Mouse (Mus musculus) right cerebral cortex, adult 2 months (tissue): ENCODE measurements at regions not wholly inside any gene's neighbourhood (a gene's known extent, or its start where the extent isn't known, plus 50 kb on each side); places are given as distances from the start of the nearest gene placed in this dataset.

Experiments
- DNase-seq, 2 experiments: peaks; one replicate each; pipeline ENCODE4 v3.0.0; 2021 to 2022; ENCODE audit warnings: low spot score in 2 of 2

DNA sequence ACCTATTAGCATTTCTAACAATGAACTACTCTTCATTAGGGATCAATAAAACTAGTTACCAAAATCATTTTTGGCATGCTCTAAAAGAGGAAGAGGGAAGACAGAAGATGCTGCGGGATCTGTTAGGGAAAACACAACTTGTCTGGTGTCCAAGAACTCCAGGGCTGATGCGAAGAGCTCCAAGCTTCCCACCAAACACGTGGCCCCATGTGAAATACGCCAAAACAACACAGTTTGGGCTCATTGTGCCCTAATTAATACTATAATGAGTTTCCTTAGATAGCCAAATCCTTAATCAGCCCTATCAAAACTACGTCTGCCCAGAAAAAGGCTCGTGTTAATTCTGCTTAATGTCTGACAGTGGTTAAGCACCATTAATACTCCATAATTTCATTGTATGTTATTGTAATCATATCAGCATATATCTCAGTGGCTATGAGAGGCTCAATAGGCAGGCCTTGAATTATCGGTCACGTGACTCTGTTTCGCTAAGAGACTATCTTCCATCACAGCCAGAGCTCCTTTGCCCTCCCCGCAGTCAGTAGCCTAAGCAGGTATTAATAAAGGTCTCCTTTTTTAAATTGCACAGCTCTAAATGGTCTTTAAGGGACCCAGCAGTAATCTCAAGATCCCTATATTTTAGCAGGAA, 223.6 kb upstream of the Pou3f3 start:
- no peak for DNase-seq

DNA sequence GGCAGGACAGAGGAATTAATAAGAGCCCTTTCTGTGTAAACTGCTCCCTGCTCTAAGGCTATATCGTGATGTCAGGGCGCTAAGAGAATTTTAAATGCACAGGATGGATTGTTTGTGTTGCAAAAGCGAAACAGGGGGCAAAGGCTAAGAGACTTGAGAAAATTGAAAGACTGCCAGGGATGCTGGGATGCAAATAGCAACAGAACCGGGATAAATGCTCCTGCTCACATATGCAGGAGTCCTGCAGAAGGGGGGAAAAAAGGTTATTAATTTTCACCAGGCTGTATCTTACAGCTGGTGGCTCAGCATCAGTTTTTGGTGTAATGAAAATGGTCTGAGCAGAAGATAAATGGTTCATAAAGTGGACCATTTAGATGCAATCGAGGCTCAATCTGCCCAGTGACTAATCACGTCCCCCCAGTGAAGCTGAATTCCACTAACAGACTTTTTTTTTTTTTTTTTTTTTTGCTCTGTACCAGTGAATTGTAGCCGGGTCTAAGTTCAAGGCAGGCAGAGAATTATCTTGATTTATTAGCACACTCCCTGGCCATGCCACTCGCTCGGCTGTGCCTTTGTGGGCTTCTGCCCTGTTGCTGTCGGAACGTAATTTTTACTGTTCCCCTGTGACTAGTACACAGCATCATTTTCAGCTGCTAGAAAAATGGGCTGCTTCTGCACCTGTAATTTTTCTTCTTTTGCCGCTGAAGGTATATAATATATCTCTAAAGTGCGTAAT, 222.9 kb upstream of the Pou3f3 start:
- no peak for DNase-seq

DNA sequence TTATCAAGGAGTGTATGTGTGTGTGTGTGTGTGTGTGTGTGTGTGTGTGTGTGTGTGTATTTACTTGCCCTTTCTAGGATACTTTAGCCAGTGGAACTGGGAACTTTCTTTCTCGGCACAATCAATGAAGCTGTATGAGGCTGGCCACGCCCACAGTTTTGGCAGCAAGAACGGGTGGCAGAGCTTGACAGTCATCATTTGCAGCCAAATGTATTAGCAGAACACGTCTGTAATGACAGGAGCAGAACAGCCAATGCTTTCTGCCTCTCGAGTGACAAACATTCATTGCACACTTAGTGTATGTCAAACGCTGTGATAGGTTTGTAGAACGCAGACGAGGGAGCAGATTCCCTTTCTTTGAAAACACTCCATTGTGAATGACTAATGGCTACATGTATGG, 221.4 kb upstream of the Pou3f3 start:
- DNase-seq = no peak

DNA sequence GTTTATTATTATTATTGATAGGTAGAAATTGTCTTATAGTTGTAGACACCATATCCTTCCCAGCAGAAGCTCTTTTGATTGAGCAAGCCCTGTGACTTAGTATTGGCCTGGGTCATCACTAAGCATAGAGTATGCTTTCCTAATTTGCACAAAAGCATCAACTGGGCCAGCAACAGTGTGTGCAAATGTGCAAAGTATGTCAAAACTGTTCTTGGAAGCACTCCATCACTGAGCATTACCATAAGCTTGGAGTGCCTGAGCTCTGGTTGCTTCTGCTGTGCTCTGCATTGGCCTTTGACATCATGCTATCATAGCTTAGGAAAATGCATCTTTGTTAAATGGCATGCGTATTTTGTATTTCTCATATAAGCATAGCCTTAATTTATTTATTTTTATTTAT, 220.7 kb upstream of the Pou3f3 start:
- DNase-seq = no peak

DNA sequence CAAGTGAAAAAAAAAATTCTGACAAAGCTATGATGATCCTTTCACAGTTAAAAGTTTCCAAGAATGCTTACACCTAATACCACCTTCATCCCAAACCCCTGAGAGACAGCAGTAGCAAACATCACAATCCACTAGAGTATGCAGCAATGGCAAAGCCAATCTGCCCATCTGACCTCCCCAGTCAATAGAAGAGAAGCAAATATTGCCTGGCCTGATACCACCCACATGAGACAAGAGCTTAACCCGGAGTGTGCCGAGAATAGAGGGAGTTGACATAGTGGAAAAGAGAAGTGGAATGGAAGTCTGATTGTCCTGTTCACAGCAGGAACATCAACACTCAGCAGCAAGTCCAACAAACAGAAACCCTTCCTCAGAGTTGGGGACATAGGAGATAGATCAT, 219.9 kb upstream of the Pou3f3 start:
- no peak for DNase-seq

DNA sequence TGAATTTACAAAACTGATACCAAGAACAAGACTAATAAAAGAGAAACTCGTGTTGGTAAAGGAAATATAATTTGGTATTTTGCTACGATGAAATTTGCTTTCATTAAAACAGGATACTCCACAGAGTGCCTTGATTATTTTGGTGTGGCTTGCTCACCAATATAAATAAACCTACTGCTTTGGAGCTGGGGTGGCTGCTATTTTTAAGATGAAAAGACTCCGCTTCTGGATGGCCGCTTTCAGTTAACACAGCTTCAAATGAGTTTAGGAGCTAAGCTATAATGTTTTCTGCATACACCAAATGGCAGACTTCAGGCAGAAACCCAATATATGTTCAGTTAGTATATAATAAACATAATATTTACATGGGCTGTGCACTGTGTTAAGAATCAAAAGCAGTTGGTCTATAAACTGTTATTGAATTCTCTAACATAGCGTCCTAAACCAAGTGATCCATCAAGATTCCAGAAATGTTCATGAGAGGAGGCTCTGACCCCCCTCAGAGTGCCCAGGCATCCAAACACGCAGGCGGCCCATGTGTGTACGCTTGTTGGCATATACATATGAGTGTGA, 215.1 kb upstream of the Pou3f3 start:
- DNase-seq = no peak

DNA sequence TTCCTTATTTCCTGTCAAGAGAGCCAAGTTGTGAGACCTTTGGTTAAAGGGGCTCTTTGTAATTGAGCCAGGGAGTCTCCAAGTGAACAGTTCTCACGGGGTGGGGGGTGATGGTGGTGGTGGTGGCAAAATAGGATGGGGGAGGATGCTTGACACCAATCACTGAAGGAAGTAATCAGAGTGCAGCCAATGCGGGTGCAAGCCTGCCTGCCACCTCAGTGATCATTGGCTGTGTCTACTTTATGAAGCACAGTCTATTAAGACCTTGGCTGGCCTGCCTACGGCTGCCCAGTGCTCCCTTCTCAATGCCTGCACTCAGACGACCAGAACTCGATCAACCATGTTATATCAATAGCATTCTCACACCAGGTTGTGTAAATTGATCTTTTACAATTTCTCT, 206.0 kb upstream of the Pou3f3 start:
- DNase-seq = no peak

DNA sequence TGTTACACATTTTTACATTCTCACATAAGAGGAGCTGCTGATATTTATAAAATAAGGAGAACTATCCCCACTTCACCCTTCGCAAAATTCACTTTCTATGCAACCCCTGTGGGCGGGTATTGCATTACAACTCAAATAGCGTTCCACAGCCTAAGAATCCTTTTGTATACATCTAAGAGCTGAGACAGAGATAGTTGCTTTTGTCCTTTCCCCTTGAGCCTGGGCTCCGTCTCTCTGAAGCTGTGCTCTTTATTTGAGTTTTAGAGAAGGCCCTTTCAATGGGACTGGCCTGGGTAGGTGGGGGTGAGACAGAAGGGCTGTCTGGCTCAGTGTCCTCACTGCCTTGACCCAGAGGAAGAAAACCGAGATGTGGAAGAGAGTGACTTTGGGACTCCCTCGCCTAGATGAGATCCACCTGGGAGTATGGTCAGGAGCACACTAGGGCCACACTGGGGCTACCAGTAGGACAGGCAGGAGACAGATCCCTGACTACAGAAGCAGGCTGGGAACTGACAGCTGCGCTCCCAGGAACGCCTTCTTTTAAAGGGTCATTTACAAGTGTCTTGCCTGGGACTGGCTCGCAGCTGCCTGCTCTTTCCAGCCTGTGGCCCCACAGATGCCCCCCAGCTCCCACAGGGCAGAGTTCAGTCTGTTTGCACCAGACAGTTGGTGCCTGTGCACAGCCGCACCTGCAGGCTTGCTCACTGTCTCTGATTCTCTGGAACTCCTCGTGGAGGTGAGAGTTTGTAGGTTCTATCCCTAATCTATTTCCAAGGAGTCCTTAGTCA, 204.5 kb upstream of the Pou3f3 start:
- no peak for DNase-seq

DNA sequence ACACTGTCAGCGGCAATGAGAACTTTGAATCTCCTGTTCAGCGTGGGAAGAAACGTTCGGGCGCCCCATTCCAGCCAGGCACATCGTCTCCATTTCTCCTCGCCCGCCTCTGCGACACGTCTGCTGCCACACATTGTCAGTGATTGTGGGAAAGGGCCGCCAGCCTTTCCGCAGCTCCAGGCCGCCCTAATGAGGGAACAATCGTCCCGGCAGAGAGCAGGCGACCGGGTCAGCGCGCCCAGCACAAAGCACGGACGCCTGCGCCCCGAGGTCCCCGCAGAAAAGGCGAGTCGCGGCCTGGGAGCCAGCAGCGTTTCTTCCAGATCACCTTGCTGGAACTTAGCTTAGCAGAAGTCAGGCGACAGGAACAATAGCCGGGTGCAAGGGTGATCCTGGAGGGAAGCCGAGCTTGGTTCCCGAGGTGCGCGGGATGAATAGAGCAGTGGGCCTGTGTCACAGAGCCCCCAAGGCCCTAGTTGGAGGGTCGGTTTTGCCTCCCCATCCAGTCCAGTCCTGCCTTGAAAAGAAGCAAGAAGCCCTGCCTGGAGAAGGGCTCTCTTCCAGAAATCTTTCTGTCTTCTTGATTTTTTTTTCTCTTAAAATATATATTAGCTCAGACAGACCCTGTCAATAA, 203.8 kb upstream of the Pou3f3 start:
- no peak for DNase-seq

DNA sequence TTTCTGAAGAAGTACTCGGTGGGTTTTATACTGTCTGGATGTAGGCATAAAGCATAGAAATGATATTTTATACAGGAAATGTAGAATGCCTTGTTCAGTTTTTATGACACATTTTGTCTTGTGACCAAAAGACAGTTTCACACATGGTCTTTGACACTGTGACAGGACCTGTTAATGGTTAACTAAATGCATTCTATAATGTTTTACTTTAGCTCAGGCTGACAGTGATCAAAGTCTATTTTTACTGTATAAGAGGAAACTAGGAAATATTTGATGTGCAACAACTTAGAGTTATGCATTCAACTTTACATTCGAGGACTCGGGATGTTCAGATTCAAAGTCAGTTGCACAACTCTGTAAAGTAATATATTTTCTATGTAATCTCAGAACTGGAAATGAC, 199.5 kb upstream of the Pou3f3 start:
- DNase-seq = no peak

DNA sequence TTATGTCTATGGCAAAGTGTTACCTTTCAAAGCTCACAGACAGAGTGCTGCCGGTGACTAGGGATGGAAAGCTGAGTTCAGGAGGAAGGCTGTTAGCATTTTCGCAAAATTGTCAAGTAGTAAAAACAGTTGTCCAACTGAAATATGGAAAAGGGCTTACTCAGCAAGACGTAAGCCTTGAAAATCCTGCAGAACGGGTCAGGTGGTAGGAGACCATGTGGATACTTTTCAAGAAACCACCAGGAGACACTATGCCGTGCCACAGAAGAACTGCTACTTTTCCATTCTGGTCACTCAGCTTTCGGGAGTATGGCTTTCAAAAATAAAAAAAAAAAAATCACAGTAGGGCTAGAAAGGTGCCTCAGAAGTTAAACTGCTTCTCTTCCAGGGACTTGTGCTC, 199.1 kb upstream of the Pou3f3 start:
- no peak for DNase-seq

DNA sequence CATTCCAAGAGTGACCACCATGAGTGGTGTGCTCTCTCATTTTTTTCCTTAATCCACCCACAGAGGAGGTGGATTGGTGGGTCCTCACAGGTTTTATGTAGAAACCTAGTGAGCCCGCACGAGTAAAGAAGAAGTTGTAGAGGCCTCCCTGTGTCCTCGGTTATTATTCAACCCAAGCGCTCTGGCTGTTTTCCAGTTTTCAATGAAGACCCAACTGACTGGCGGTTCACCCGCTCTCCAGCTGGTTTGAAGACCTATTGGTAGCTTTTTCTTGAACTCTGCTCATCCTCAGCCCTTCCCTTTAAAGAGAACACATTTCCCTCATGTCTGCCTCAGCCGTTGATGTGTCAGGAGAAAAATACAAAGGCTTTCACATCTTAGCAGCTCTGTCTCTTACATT, 196.7 kb upstream of the Pou3f3 start:
- no peak for DNase-seq

DNA sequence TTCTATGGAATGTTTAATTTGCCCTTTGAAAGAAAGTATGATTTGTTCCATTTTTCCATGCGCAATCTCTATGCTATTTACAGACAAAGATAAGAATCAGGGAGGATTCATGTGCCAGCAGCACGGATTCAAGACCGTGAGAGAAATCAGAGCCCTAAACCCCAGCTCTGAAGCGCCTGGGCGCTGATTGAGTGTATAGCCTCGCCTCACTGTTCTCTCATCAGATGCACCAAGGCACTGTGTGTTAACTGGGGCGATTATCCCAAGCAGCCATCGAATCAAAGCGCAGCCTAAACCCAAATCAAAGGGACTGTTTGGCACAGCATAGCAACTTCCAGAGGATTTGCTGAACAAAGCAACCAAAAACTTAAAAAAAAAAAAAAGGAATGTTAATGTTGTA, 191.1 kb upstream of the Pou3f3 start:
- no peak for DNase-seq

DNA sequence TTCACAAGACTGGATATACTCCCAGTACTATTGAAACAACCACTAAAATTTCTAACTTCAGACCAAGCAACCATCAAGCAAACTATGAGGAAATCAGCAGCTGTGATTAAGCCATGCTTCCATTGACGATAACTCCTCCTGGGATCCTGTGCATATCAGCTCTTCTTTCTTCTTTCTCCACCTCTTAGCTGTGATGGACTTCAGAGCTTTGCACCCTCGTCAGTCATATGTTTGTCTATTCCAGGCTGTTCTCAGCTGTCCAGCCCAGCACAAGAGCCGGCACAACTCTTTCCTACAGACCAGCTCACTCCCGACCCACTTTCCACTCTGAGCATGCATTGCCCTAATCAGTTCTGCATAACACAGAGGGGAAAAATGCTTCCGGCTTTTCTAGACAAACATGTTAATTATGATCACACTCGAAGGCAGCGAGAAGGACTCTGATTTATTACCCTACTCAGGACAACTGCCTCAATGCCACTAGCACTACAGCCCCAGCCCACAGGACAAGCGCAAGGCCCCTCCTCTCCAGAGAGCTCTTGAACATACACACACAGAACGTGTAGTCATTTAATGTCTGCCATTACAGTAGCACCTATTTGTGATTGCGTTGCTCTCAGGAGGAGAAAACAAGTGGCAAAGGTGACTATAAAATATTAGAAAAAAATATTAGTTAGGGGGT, 190.4 kb upstream of the Pou3f3 start:
- DNase-seq = no peak

DNA sequence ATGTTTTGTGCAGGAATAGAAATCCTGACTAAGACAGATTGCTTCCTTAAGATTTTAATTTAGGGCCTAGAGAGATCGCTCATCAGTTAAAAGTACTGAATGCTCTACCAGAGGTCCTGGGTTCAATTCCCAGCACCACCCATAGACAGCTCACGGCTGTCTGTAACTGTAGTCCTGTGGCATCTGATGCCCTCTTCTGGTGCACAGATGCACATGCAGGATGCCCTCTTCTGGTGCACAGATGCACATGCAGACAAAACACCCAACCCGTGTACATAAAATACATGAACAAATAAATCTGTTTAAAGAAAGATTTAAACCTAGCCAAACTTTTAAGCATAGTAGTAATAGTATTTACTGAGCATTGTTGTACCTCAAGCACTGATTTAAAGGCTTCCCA, 181.2 kb upstream of the Pou3f3 start:
- DNase-seq = no peak

DNA sequence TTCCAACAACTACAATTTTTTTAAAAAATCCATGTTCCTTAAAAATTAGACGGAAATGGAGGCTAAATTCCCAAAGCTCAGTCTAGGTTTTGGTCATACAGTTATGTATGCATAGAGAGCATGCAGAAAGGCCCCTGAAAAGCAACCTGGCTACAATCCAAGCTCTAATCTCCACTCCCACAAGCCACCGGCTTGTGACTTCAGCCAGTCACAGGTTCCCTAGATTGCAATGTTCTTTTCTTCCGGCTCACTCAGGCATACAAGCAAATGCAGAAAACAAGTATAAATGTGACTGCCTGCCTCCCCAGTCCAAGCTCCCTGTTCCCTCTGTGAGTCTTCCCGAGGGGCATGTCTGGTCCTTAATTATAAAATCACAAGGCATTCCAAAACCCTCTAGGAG, 171.2 kb upstream of the Pou3f3 start:
- no peak for DNase-seq

DNA sequence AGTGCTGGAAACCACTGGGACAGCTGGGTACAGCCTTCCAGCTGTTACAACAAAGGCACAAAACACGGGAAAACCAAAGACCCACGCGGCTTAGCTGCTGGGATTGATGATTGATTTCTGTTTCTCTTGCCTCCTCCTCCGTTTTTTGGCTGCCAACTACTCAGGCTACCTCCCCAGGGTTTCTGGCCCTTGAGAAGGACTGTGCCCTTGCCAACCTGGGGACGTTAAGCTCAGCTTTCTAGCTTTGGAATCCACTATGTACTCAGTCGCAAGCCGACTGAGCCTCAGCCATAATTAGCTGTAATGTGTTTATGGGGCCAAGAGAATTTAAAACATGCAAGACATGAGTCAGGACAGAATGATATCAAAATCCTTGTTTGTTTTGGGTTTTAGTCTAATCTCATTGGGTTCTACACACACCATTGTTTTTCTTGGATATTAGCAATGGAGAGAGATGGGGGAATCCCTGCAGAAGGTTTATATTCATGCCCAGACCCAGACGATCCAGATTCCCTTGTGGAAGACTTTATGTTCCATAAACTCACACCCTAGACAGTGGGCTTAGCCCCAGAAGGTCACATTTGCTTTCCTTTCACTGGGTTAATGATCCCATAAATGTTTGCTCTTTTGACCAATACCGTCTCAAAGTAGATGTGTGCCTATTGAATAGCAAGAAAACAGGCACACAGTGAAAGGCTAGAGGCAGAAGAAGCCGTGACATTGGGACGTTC, 167.7 kb upstream of the Pou3f3 start:
- DNase-seq = no peak

DNA sequence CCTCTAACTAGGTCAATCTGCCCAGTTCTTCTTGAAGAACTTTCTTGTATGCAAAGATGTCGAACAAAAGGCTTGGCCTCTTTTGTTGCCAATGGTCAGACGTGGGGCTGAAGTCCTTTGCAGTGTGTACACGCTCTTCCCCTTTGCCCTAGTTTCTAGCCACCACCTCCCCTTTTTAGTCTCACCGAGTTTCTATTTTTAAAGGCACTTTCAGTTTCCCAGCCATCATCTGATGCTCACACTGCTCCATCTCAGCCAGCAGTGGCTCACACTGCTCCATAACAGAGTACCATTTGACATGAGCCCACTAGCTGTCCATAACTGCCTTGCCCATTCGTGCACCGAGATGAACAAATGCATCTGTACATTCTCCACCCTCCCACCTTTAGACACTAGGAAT, 162.7 kb upstream of the Pou3f3 start:
- no peak for DNase-seq

DNA sequence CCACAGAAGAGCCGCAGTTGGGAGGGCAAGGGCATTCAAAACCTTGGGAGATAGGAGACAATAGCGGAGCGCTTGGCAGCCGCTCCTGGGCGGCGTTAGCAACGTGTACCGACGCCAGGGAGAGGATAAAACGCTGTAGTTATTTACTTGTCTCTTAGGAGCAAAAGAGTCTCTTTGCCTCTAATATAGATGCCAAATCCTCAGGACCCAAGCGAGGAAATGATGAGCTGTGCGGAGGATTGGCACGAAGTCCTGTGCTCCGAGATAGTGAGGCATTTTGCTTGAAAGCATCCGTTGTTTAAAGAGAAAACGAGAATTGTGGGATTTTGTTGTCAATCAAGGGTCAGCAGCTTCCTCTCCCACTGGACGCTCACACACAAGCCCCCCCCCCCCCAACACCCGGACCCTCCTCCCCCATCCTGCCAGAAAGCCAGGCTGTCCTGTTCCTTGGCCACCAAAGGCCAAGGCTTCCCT, 156.5 kb upstream of the Pou3f3 start:
- peak; percentile 17 to 40 for DNase-seq
